Mouse (Mus musculus): ENCODE data around the gene Aldh1a1. TPM values are rescaled to one million over a fixed set of nuclear protein-coding genes. Genes with fewer than 3 reads are reported as not detected.
"Not testable (repeated sequence)": the region's sequence is repeated elsewhere in the genome, so short reads cannot be mapped to it uniquely, and the experiment has no call there.

Gene Aldh1a1
- polyA plus RNA-seq, 1 experiment, result 11.4 TPM

GRCm38 (mm10) chr19:20603866-20604265 lies 111.4 kb downstream of the Aldh1a1 start:
- Histone ChIP-seq H3K27ac (ENCODE audit: insufficient read depth, low read depth, low read length) (no peak overlapping the region), H3K4me1 (ENCODE audit: control insufficient read depth, insufficient read depth, insufficient read length, low read length) (peaks cover 2% of the 10 kb centered on the region; the same call in 1 of the 2 replicates), H3K4me3 (ENCODE audit: low read depth, low read length) (no peak overlapping the region), H3K27me3 (ENCODE audit: control insufficient read depth, insufficient read depth, low read length) (no peaks in the 10 kb centered on the region), H3K36me3 (ENCODE audit: control insufficient read depth, insufficient read depth, low read length) (no peaks in the 10 kb centered on the region)
- TF ChIP-seq CTCF (IDR thresholded peaks at IDR 0.05; ENCODE audit: extremely low read depth, insufficient read length, insufficient replicate concordance, low read depth, low read length), result no peak
- no peak for TF ChIP-seq POLR2A (IDR thresholded peaks at IDR 0.05; ENCODE audit: low read depth, low read length)
- WGBS, result 79% methylated on average over 2 of the region's 2 CpGs

DNA sequence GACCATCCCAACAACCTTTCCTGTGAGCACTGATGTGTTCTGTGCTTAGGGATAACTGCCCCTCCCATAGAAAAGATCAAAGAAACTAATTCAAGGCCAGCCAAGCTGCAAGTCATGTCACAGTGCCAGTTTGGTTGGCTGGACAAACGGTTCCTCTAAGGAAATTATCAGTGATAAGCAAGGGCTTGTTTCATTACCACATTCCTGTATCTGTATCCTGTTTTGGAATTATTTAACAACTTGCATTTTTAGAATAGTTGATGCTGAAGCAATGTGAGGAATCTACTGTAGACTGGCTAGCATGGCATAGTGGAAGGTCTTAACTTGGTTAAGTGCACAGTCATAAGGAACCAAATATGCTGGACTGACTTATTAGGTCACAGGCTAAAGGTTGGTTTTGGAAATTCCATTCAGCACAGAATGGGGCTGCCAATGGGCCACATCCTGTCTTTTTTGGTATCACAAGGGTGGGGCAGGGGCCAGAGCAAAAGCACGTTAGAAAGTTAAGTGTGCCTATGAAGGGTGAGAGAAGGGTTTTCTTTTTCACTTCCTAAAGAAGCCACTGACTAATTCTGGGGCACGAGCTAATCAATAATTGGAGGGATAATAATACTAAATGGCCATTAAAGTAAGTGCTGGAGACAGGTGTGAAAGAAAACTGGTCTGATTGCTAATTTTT lies 121.9 kb downstream of the Aldh1a1 start:
- TF ChIP-seq CTCF (IDR thresholded peaks at IDR 0.05; ENCODE audit: extremely low read depth, insufficient read length, insufficient replicate concordance, low read depth, low read length) (no peak), POLR2A (IDR thresholded peaks at IDR 0.05; ENCODE audit: low read depth, low read length) (no peak)
- 27% methylated on average over 3 of the region's 3 CpGs for WGBS
- no peak overlapping the region for H3K27ac ChIP-seq (ENCODE audit: insufficient read depth, low read depth, low read length)
- no peaks in the 10 kb centered on the region for H3K27me3 ChIP-seq (ENCODE audit: control insufficient read depth, insufficient read depth, low read length)
- no peak overlapping the region for H3K4me3 ChIP-seq (ENCODE audit: low read depth, low read length)
- no peaks in the 10 kb centered on the region for H3K4me1 ChIP-seq (ENCODE audit: control insufficient read depth, insufficient read depth, insufficient read length, low read length)
- H3K36me3 ChIP-seq (ENCODE audit: control insufficient read depth, insufficient read depth, low read length), result peaks cover 19% of the 10 kb centered on the region

DNA sequence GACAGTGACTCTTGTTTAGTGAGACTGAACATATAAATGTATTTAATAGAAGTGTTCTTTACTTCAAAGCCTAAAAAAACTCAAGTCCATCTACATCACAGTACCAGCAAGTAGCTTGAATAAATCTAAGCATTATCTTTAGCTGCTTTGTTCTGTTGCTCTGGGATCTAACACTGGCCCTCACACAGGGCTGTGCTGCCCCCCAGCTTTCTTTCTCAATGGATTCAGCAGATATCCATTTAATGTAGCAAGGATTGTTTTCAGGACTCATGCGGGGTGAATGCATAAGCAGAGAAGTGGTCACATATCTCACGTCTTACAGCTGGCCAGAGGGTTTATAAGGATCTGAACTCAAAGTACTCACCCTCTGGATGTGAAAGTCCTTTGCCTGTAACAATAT lies 129.9 kb downstream of the Aldh1a1 start:
- H3K4me1 ChIP-seq (ENCODE audit: control insufficient read depth, insufficient read depth, insufficient read length, low read length), result no peaks in the 10 kb centered on the region
- H3K27ac ChIP-seq (ENCODE audit: insufficient read depth, low read depth, low read length), result no peak overlapping the region
- TF ChIP-seq POLR2A (IDR thresholded peaks at IDR 0.05; ENCODE audit: low read depth, low read length), result no peak
- TF ChIP-seq CTCF (IDR thresholded peaks at IDR 0.05; ENCODE audit: extremely low read depth, insufficient read length, insufficient replicate concordance, low read depth, low read length), result no peak
- 81% methylated on average over 2 of the region's 2 CpGs for WGBS
- H3K4me3 ChIP-seq (ENCODE audit: low read depth, low read length), result no peak overlapping the region
- peaks cover 30% of the 10 kb centered on the region for H3K36me3 ChIP-seq (ENCODE audit: control insufficient read depth, insufficient read depth, low read length)
- H3K27me3 ChIP-seq (ENCODE audit: control insufficient read depth, insufficient read depth, low read length), result no peaks in the 10 kb centered on the region

- TF ChIP-seq POLR2A (IDR thresholded peaks at IDR 0.05; ENCODE audit: low read depth, low read length) (no peak), CTCF (IDR thresholded peaks at IDR 0.05; ENCODE audit: extremely low read depth, insufficient read length, insufficient replicate concordance, low read depth, low read length) (no peak)
- H3K36me3 ChIP-seq (ENCODE audit: control insufficient read depth, insufficient read depth, low read length), result peaks cover 31% of the 10 kb centered on the region
- no peak overlapping the region for H3K4me3 ChIP-seq (ENCODE audit: low read depth, low read length)
- 86% methylated on average over 10 of the region's 10 CpGs for WGBS
- H3K27me3 ChIP-seq (ENCODE audit: control insufficient read depth, insufficient read depth, low read length), result no peaks in the 10 kb centered on the region
- no peak overlapping the region for H3K27ac ChIP-seq (ENCODE audit: insufficient read depth, low read depth, low read length)
- H3K4me1 ChIP-seq (ENCODE audit: control insufficient read depth, insufficient read depth, insufficient read length, low read length), result no peaks in the 10 kb centered on the region
Observed at GRCm38 (mm10) chr19:20623416-20623815, 130.9 kb downstream of the Aldh1a1 start.

DNA sequence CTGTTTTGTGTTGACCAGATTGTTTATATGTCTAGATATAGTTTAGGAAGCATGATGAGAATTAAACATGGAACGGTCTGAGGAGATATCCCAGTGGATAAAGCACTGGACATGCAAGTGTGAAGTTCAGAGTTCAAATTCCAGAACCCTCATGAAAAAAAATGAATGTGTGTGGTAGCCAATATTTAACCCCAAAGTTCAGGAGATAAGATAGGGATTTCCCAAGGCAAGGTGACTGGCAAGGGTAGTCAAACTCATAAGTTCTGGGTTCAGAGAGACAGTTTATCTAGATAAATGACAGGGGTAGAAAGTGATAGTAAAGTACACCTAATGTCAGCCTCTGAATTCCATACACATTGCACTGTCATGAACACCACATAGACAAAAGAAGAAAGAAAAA lies 138.5 kb downstream of the Aldh1a1 start:
- no peak overlapping the region for H3K27ac ChIP-seq (ENCODE audit: insufficient read depth, low read depth, low read length)
- peaks cover 18% of the 10 kb centered on the region for H3K36me3 ChIP-seq (ENCODE audit: control insufficient read depth, insufficient read depth, low read length)
- no peak for TF ChIP-seq POLR2A (IDR thresholded peaks at IDR 0.05; ENCODE audit: low read depth, low read length)
- TF ChIP-seq CTCF (IDR thresholded peaks at IDR 0.05; ENCODE audit: extremely low read depth, insufficient read length, insufficient replicate concordance, low read depth, low read length), result no peak
- H3K4me3 ChIP-seq (ENCODE audit: low read depth, low read length), result no peak overlapping the region
- H3K4me1 ChIP-seq (ENCODE audit: control insufficient read depth, insufficient read depth, insufficient read length, low read length), result peaks cover 9% of the 10 kb centered on the region; the same call in 1 of the 2 replicates
- 12% methylated on average over 1 of the region's 1 CpGs for WGBS
- no peaks in the 10 kb centered on the region for H3K27me3 ChIP-seq (ENCODE audit: control insufficient read depth, insufficient read depth, low read length)

DNA sequence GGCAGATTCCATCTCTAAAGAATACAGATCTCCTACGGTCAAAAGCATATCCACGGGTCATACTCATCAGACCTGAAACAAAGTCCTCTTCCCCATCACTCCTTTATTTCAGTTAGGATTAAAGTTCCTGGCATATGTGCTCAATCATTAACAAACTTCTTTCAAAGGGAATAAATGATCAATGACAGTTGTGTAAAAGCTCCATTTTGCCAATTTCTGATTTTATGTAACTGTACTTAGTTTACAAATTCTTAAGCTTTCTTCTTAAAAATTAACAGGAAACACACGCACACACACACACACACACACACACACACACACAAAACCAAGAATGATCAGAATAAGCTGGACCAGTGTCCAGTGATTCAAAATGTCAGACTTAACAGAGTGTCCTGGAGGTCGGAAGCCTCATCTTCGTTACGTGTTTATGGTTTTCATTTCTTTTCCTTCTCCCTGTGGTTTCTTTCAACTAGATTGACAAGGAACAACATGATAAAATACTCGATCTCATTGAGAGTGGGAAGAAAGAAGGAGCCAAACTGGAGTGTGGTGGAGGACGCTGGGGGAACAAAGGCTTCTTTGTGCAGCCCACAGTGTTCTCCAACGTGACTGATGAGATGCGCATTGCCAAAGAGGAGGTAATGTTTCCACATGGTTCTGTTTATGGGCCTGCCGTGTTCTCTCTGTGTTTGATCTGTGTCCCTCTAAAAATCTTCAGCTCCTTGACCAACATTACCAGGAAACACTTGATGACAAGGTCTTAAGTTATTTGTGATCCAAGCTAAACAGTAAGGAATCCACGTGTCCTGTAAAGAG lies 141.6 kb downstream of the Aldh1a1 start:
- no peak overlapping the region for H3K4me3 ChIP-seq (ENCODE audit: low read depth, low read length)
- WGBS, result 43% methylated on average over 12 of the region's 12 CpGs
- H3K27me3 ChIP-seq (ENCODE audit: control insufficient read depth, insufficient read depth, low read length), result no peaks in the 10 kb centered on the region
- no peak for TF ChIP-seq CTCF (IDR thresholded peaks at IDR 0.05; ENCODE audit: extremely low read depth, insufficient read length, insufficient replicate concordance, low read depth, low read length)
- no peak for TF ChIP-seq POLR2A (IDR thresholded peaks at IDR 0.05; ENCODE audit: low read depth, low read length)
- H3K36me3 ChIP-seq (ENCODE audit: control insufficient read depth, insufficient read depth, low read length), result peaks cover 14% of the 10 kb centered on the region
- H3K27ac ChIP-seq (ENCODE audit: insufficient read depth, low read depth, low read length), result no peak overlapping the region
- peaks cover 9% of the 10 kb centered on the region; the same call in 1 of the 2 replicates for H3K4me1 ChIP-seq (ENCODE audit: control insufficient read depth, insufficient read depth, insufficient read length, low read length)

DNA sequence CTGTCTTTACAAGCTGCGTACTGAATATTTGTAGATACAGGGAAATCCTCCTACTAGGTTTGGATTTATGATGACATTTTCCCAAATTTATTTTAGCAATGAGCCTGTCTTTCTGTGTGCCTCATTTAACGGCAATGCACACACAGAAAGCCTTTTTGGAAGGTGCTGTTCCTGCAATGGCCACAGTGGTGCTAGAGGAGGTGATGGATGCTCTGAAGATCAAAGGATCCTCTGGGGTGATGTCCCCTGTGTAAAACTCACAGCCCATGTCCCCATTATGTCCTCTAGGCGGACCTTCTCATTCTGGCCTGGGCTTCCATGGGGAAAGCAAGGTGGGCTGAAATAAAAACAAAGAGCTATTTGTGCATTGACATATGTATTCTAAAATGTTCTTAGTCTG lies 151.8 kb downstream of the Aldh1a1 start:
- Histone ChIP-seq H3K36me3 (ENCODE audit: control insufficient read depth, insufficient read depth, low read length) (peaks cover 11% of the 10 kb centered on the region), H3K4me3 (ENCODE audit: low read depth, low read length) (no peak overlapping the region), H3K27ac (ENCODE audit: insufficient read depth, low read depth, low read length) (no peak overlapping the region), H3K4me1 (ENCODE audit: control insufficient read depth, insufficient read depth, insufficient read length, low read length) (no peaks in the 10 kb centered on the region), H3K27me3 (ENCODE audit: control insufficient read depth, insufficient read depth, low read length) (no peaks in the 10 kb centered on the region)
- TF ChIP-seq POLR2A (IDR thresholded peaks at IDR 0.05; ENCODE audit: low read depth, low read length) (no peak), CTCF (IDR thresholded peaks at IDR 0.05; ENCODE audit: extremely low read depth, insufficient read length, insufficient replicate concordance, low read depth, low read length) (peak; percentile 38; the same call in 1 of the 2 replicates)
- 85% methylated on average over 3 of the region's 3 CpGs for WGBS

DNA sequence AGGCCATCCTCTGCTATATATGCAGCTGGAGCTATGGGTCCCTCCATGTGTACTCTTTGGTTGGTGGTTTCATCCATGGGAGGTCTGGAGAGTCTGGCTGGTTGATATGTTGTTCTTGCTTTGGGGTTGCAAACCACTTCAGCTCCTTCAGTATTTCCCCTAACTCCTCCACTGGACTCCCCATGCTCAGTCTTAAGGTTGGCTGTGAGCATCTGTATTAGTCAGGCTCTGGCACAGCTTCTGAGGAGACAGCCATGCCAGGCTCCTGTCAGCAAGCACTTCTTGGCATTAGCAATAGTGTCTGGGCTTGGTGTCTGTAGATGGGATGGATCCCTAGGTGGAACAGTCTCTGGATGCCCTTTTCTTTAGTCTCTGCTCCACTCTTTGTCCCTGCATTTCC lies 155.0 kb downstream of the Aldh1a1 start:
- not testable (repeated sequence) for H3K27me3 ChIP-seq (ENCODE audit: control insufficient read depth, insufficient read depth, low read length); H3K36me3 ChIP-seq (ENCODE audit: control insufficient read depth, insufficient read depth, low read length); H3K27ac ChIP-seq (ENCODE audit: insufficient read depth, low read depth, low read length); H3K4me1 ChIP-seq (ENCODE audit: control insufficient read depth, insufficient read depth, insufficient read length, low read length); H3K4me3 ChIP-seq (ENCODE audit: low read depth, low read length)
